Mouse (Mus musculus): ENCODE measurements around the gene Pcdh18. TPM values are rescaled to one million over a fixed set of nuclear protein-coding genes. Genes with fewer than 3 reads are reported as not detected.

Gene Pcdh18
- polyA plus RNA-seq, 1 experiment from 2014 or later = 53.3 TPM

DNA sequence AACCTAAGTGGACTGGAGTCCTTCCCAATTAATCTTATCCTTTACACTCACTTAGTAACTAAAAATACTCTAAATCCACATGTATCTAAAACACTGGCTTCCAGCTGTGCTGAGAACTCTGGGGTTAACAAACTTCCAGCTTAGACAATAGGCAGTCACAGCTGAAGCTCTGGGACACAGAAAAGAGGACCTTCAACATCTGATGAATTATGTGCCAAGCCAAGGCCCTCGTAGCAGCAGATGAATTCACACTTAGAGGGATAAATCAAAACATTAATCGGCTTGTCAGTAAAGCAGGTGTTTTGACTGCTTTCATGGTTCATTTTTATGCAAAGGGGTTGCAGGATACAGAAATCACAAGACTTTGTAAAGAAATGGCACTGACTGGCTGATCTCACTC is 57.2 kb downstream of the Pcdh18 start:
- 10% methylated on average over 2 of the region's 2 CpGs for WGBS

More for the DNA sequence above, 57.2 kb downstream of the Pcdh18 start:
- Histone ChIP-seq H3K4me1 (ENCODE audit: control insufficient read depth, insufficient read depth, low read length) (0 out of 2 replicates have a peak, but pooled peaks cover 6% of the 10 kb centered on the region), H3K4me3 (replicated peaks; ENCODE audit: low read depth, low read length) (no peak overlapping the region), H3K4me2 (ENCODE audit: low read length) (no peak overlapping the region), H3K27ac (replicated peaks; ENCODE audit: low read depth, low read length) (no peak overlapping the region), H3K36me3 (ENCODE audit: control insufficient read depth, insufficient read depth, low read length) (no peaks in the 10 kb centered on the region), H3K27me3 (ENCODE audit: control insufficient read depth, insufficient read depth, low read length) (no peaks in the 10 kb centered on the region), H3K9ac (replicated peaks; ENCODE audit: low read length) (no peak overlapping the region), H3K9me3 (ENCODE audit: control insufficient read depth, low read length) (no peaks in the 10 kb centered on the region)
- DNase-seq = no peak
- no peak for ATAC-seq (ENCODE audit: low FRiP score, low TSS enrichment)
